Mouse (Mus musculus) embryonic facial prominence, embryonic 11.5 days (tissue): ENCODE data around the gene Mctp1. TPM values are rescaled to one million over a fixed set of nuclear protein-coding genes. Genes with fewer than 3 reads are reported as not detected.
"Not testable (repeated sequence)": the region's sequence is repeated elsewhere in the genome, so short reads cannot be mapped to it uniquely, and the experiment has no call there.

ENCODE experiments used
- ATAC-seq: fragments of 200-750 bp; cut with Nextera tagmentation; replicated peaks from 2 replicates; pipeline ENCODE4 v1.8.0; 2017; ENCODE audit warnings: low read depth; ENCODE audit not compliant: insufficient number of reproducible peaks, low FRiP score, low TSS enrichment
- DNase-seq: peaks from one replicate; pipeline ENCODE4 v3.0.0-alpha.2; 2015; ENCODE audit warnings: low spot score
- H3K27ac ChIP-seq: fragments of 300-500 bp; sonication (generic); replicated peaks from 2 replicates; pipeline ENCODE4 v1.5.1; 2014; ENCODE audit warnings: mild to moderate bottlenecking, low read depth, low read length, control low read depth
- H3K27me3 ChIP-seq: fragments of 300-500 bp; sonication (generic); 2 replicates; pipeline ENCODE4 v1.6.1; 2014; ENCODE audit warnings: mild to moderate bottlenecking, low read length, moderate library complexity, mixed read lengths; ENCODE audit not compliant: control insufficient read depth, insufficient read depth
- H3K36me3 ChIP-seq: fragments of 300-500 bp; sonication (generic); replicated peaks from 2 replicates; pipeline ENCODE4 v1.6.1; 2014; ENCODE audit warnings: low read depth, mild to moderate bottlenecking, low read length, moderate library complexity, mixed read lengths; ENCODE audit not compliant: control insufficient read depth, insufficient read depth
- H3K4me1 ChIP-seq: fragments of 300-500 bp; sonication (generic); 2 replicates; pipeline ENCODE4 v1.6.1; 2014; ENCODE audit warnings: low read length, mixed read lengths; ENCODE audit not compliant: control insufficient read depth, insufficient read depth
- H3K4me2 ChIP-seq: fragments of 300-500 bp; sonication (generic); 2 replicates; pipeline ENCODE4 v1.6.1; 2014; ENCODE audit warnings: low read depth, mild to moderate bottlenecking, control low read depth, low read length, moderate library complexity
- H3K4me3 ChIP-seq: fragments of 300-500 bp; sonication (generic); 2 replicates; pipeline ENCODE4 v1.5.1; 2014; ENCODE audit warnings: low read depth, low read length, control low read depth
- H3K9ac ChIP-seq: fragments of 300-500 bp; sonication (generic); replicated peaks from 2 replicates; pipeline ENCODE4 v1.6.1; 2014; ENCODE audit warnings: mild to moderate bottlenecking, control low read depth, low read length
- H3K9me3 ChIP-seq: fragments of 300-500 bp; sonication (generic); replicated peaks from 2 replicates; pipeline ENCODE4 v1.6.1; 2016; ENCODE audit warnings: mild to moderate bottlenecking, low read length, inconsistent platforms, mixed read lengths; ENCODE audit not compliant: control insufficient read depth
- WGBS: fragments of 180-500 bp; shearing (Covaris S2); extraction: QIAGEN DNeasy Blood & Tissue Kit; methylation state at CpG from one replicate; pipeline ENCODE4 v1.1.7; 2014; 5-methylcytosine and 5-hydroxymethylcytosine counted together
- polyA plus RNA-seq: library from polyadenylated mRNA; unstranded; fragments of >200 nt; fragmentation: Nextera tagmentation; extraction: Ambion mirVana; gene quantifications from 2 replicates; pipeline ENCODE4 v1.2.1, GENCODE M21; 2014

Gene Mctp1
- polyA plus RNA-seq, 1 experiment from 2014 or later: 1.3 TPM

DNA sequence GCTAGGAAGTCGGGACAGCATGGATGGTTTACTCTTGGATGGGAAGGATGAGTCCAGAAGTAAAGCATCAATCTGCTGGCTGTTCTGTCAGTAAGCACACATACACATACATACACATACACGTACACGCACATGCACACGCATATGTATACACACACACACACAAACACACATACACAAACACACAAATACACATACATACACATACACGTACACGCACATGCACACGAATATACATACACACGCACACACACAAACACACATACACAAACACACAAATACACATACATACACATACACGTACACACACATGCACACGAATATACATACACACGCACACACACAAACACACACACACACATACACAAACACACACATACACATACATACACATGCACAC is 206.4 kb downstream of the Mctp1 start:
- H3K9ac ChIP-seq, H3K36me3 ChIP-seq, H3K4me2 ChIP-seq, H3K4me3 ChIP-seq, H3K4me1 ChIP-seq, H3K27ac ChIP-seq, H3K27me3 ChIP-seq, H3K9me3 ChIP-seq, DNase-seq: not testable (repeated sequence)
- ATAC-seq: peak; percentile 52; the same call in 1 of the 2 replicates
- WGBS: 86% methylated on average over 11 of the region's 11 CpGs

- ATAC-seq: no peak
- no peaks in the 10 kb centered on the region for H3K4me1 ChIP-seq
- DNase-seq: no peak
- H3K27me3 ChIP-seq: no peaks in the 10 kb centered on the region
- H3K27ac ChIP-seq: no peak overlapping the region
- H3K4me3 ChIP-seq: no peak overlapping the region
- H3K9me3 ChIP-seq: no peaks in the 10 kb centered on the region
- no peak overlapping the region for H3K9ac ChIP-seq
- no peaks in the 10 kb centered on the region for H3K36me3 ChIP-seq
- no peak overlapping the region for H3K4me2 ChIP-seq
Observed at GRCm38 (mm10) chr13:76591189-76591588, 206.9 kb downstream of the Mctp1 start.

- no peak for DNase-seq
- no peak overlapping the region for H3K9ac ChIP-seq
- H3K4me1 ChIP-seq: no peaks in the 10 kb centered on the region
- no peak for ATAC-seq
- no peaks in the 10 kb centered on the region for H3K9me3 ChIP-seq
- H3K36me3 ChIP-seq: no peaks in the 10 kb centered on the region
- no peak overlapping the region for H3K4me2 ChIP-seq
- 86% methylated on average over 1 of the region's 1 CpGs for WGBS
- no peaks in the 10 kb centered on the region for H3K27me3 ChIP-seq
- H3K27ac ChIP-seq: no peak overlapping the region
- H3K4me3 ChIP-seq: no peak overlapping the region
Observed at GRCm38 (mm10) chr13:76591692-76592091, 207.4 kb downstream of the Mctp1 start.

DNA sequence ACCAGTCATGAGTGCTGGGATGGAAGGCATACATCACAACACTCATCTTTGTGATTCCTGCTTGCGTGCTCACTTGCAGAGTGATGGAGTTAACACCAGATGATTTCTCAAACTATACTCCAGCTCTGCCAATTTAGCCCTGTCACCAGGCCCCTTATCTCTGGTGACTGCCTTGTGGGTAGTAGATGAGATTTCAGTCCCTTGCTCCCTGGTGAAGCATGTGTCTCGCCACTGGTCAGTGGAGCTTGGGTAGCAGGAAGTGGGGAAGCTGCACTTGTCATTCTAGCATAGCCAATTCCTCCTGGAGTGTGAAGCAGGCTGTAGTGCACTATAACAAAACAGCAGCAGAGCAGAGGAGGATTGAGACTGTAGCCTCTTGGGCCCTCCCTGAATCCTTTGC is 208.6 kb downstream of the Mctp1 start:
- WGBS: 81% methylated on average over 2 of the region's 2 CpGs
- H3K4me1 ChIP-seq: no peaks in the 10 kb centered on the region
- DNase-seq: no peak

GRCm38 (mm10) chr13:76597005-76597404 is 212.7 kb downstream of the Mctp1 start:
- no peaks in the 10 kb centered on the region for H3K9me3 ChIP-seq
- no peak overlapping the region for H3K4me3 ChIP-seq
- ATAC-seq (no peak), DNase-seq (no peak)
- 78% methylated on average over 7 of the region's 7 CpGs for WGBS
- H3K9ac ChIP-seq: no peak overlapping the region
- no peaks in the 10 kb centered on the region for H3K4me1 ChIP-seq
- H3K27me3 ChIP-seq: no peaks in the 10 kb centered on the region
- no peaks in the 10 kb centered on the region for H3K36me3 ChIP-seq
- no peak overlapping the region for H3K4me2 ChIP-seq
- H3K27ac ChIP-seq: no peak overlapping the region

More for the DNA sequence above, 208.6 kb downstream of the Mctp1 start:
- Histone ChIP-seq H3K27me3 (no peaks in the 10 kb centered on the region), H3K4me2 (no peak overlapping the region), H3K36me3 (no peaks in the 10 kb centered on the region), H3K27ac (no peak overlapping the region), H3K9ac (no peak overlapping the region), H3K4me3 (no peak overlapping the region), H3K9me3 (no peaks in the 10 kb centered on the region)
- no peak for ATAC-seq

GRCm38 (mm10) chr13:76609425-76609824 is 225.1 kb downstream of the Mctp1 start:
- H3K36me3 ChIP-seq: no peaks in the 10 kb centered on the region
- H3K9ac ChIP-seq: no peak overlapping the region
- H3K4me1 ChIP-seq: no peaks in the 10 kb centered on the region
- no peaks in the 10 kb centered on the region for H3K27me3 ChIP-seq
- no peak overlapping the region for H3K4me2 ChIP-seq
- ATAC-seq (no peak), DNase-seq (no peak)
- no peak overlapping the region for H3K27ac ChIP-seq
- no peak overlapping the region for H3K4me3 ChIP-seq
- H3K9me3 ChIP-seq: no peaks in the 10 kb centered on the region

- Histone ChIP-seq H3K27me3 (no peaks in the 10 kb centered on the region), H3K9me3 (no peaks in the 10 kb centered on the region), H3K36me3 (no peaks in the 10 kb centered on the region), H3K9ac (no peak overlapping the region), H3K4me2 (no peak overlapping the region), H3K27ac (no peak overlapping the region), H3K4me3 (no peak overlapping the region), H3K4me1 (no peaks in the 10 kb centered on the region)
- DNase-seq (no peak), ATAC-seq (no peak)
- 87% methylated on average over 2 of the region's 2 CpGs for WGBS
Observed at GRCm38 (mm10) chr13:76611499-76611898, 227.2 kb downstream of the Mctp1 start.

DNA sequence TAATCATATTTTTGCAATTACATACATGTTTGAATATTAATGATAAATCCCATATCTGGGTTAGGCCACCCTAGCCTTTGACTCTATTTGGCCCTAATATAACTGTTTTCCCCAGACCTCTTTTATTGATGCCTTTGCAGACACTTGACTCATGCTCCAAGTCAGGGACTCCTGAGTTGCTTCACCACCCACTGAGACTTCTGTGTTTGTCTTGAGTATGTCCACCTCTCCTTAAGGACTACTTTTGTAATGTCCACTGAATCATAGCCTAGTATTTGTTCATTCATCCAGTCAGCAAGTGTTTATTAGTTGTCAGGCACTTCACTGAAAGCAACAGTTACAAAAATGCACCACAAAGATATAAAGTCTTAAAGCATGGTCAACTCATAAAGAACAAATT is 235.8 kb downstream of the Mctp1 start:
- Histone ChIP-seq H3K27me3 (no peaks in the 10 kb centered on the region), H3K4me2 (no peak overlapping the region), H3K36me3 (no peaks in the 10 kb centered on the region), H3K4me1 (no peaks in the 10 kb centered on the region), H3K27ac (no peak overlapping the region), H3K9ac (no peak overlapping the region), H3K4me3 (no peak overlapping the region), H3K9me3 (no peaks in the 10 kb centered on the region)
- no peak for ATAC-seq
- DNase-seq: no peak

- DNase-seq: no peak
- Histone ChIP-seq H3K4me2 (no peak overlapping the region), H3K36me3 (no peaks in the 10 kb centered on the region), H3K9me3 (no peaks in the 10 kb centered on the region), H3K9ac (no peak overlapping the region), H3K4me1 (no peaks in the 10 kb centered on the region), H3K27me3 (no peaks in the 10 kb centered on the region), H3K4me3 (no peak overlapping the region), H3K27ac (no peak overlapping the region)
- ATAC-seq: no peak
- WGBS: 82% methylated on average over 1 of the region's 1 CpGs
Observed at GRCm38 (mm10) chr13:76620525-76620924, 236.2 kb downstream of the Mctp1 start.
